Mouse (Mus musculus) neural tube, embryonic 10.5 days (tissue): Measurements from ENCODE around the gene Map4.
"Not testable (repeated sequence)": the region's sequence is repeated elsewhere in the genome, so short reads cannot be mapped to it uniquely, and the experiment has no call there.

Experiments used
- DNase-seq: peaks from one replicate; pipeline ENCODE4 v3.0.0-alpha.2; 2017; ENCODE audit warnings: low spot score; ENCODE audit errors: extremely low spot score

Map4 gene

DNA sequence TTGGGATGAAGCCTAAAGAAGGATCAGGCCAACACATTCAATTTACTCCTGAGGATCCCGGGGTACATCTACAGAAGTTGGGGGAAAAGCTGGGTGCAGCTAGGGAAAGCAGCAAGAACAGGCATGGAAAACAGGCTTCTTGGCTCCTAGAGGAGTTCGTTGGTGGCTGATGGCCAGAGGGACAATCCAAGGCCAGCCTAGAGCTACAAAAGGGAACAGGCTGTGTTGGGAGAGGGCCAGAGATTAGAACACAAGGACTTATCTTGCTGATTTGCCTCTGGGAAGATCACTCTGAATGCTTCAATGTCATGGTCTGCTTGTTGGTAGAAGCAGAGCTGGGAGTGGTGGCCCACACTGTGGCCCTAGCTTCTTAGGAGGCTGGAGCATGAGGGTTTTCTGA lies 13.3 kb upstream of the Map4 start:
- DNase-seq: no peak

DNA sequence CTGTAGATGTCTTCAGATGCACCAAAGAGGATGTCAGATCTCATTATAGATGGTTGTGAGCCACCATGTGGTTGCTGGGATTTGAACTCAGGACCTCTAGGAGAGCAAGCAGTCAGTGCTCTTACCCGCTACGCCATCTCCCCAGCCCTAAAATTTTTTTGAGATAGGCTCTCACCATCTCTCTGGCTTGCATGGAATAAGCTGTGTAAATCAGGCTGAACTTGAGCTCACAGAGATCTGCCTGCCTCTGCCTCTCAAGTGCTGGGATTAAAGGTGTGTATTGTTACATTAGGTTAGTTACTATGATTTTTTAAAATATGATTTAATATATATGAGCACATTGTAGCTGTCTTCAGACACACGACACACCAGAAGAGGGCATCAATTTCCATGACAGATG lies 2.1 kb upstream of the Map4 start:
- no peak for DNase-seq

DNA sequence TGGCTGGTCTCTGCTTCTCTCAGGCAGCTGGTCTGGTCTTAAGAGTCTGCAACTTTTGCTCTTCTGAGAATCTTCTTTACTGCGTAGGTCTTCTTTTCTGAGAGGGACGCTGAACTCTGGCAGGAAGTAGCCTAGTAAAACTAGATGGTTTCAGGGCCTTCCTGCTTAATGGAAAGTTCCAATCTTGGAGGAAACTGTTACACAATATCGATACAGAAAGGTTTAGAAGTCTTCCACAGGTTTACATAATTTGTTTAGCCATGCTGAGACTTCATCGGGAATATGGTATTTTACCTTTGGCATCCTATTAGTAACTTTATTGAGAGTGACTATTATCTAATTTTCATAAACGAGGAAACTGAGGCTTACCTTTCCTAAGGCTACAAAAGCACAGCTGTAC lies 1.2 kb upstream of the Map4 start:
- no peak for DNase-seq

DNA sequence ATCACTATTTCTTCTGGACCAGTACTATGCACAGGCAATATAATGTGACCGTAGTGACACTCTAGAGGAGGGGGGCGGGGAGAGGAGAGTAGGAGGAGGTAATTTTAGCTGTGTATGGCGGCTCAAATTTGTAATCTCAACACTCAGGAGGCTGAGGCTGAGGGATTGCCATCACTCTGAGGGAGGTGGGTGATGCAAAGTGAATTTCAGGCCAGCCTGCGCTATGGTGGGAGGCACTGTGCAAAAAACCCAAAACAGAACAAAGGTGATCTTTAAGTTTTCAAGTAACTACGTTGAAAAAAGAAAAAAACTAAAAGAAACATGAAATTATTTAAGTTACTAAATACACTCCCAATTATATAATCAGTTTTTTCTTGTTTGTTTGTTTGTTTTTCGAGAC lies 508 bp upstream of the Map4 start:
- no peak for DNase-seq

DNA sequence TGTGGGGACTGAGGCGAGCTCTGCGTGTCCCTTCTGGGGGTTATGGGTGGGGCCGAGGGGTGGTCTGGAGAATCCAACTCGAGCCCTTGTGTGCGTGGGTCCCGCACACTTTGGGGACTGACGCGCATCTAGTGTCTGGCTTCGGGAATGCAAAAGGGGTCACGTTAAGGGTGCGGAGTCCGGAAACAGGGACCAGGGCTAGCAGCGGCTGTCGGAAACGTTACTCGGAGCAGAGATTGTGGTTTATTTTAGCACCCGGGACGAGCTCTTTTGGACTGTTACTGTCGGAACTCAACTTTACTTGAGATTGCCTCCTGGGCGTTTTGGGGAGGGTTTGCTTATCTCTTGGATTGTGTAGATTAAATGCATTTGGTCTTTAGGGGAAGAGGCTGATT lies 1.1 kb downstream of the Map4 start:
- no peak for DNase-seq

DNA sequence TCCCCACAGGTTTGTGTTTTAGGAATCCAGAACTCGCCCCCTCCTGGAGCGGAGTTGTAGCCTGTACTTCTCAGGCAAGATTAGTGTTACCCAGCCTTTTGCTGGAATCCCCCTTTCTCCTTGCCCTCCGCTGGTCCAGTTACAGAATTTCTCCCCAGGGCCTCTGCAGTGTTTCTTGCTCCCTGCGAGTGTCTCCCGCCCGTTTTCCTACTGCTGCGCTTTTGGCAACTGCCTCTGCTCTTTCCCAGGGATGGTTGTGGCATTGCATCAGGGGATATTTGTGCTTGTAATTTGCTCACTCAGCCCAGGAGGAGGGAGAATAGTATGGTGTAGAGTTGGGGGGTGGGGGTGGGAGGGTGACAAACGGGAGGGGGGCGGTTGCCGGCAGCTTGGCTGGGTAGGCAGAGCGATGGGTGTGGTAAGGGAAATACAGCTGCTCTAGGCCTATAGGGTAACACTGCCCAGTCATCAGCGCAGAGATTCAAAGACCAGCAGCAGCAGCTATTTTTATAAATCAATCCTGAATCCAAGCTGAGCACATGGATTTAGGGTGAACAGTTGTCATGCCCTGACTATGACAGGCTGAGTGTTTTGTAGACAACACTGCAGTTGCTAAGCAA lies 1.6 kb downstream of the Map4 start:
- peak; percentile 49 for DNase-seq

DNA sequence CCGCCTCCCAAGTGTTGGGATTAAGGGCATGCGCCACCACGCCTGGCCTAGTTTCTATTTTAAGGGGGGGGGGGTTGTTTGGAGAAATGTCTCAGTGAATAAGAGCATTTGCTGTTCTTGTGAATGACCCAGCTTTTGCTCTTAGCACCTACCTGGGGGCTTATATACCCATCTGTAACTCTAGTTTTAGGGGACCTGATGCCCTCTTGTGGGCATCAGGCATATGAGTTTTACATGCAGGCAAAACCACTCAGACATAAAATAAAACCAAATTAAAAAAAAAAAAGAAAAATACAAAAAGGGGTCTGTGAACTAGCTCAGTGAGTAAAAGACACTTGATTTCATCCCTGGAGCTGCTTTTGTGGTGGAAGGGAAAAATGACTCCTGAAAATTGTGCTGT lies 8.1 kb downstream of the Map4 start:
- DNase-seq: no peak

DNA sequence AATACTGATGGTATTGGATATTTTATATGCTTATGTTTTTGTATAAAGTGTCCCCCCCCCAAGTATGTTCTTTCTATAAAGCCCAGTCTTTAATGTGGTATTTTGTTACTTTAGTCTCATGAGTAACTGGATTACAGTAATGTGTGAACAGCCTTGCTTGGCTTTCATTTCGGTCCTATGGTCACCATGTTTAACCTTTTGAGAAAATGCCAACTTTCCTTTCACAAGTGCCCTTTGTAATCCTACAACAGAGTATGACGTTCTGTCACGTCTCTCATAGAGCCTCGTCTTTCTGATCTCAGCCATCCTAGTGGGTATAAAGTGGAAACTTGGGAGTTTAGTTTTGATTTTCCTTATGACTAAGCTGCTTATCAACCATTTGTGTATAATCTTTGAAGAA lies 11.5 kb downstream of the Map4 start:
- DNase-seq: no peak

DNA sequence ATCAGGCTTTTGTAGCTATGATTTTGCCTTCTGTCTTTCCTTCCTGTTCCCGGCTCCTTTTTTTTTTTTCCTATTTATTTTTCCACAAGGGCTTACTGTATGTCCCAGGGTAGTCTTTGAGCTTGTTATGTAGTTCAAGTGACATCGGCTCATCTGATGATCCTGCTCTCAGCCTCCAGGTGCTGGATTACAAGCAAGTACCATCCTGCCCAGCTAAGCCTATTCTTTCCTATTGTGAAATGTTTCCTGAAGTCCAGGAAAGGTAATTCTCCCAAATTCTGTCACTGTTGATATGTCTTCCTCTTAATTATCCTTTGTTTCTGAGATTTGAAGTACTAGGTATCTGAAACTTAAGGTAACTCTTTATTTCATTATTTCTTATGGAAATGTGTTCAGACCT lies 13.5 kb downstream of the Map4 start:
- DNase-seq: no peak

DNA sequence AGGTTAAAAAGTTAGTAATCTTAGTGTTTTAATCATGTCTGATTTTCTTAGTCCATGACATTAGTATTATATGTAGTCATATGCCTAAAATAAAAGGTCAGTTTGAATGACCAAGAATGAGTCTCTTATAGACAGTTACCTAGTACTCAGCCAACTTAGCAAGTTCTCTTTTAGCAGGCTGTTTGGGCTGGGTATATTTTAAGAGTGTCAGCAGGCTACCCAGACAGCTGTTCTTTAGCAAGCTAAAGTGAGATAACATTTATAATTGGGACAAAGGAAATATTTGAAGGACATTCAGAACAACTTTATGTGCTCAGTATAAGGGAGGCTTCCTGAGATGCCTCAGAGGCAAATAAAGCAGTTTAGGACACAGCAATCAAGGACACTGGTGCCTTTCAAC lies 17.3 kb downstream of the Map4 start:
- no peak for DNase-seq

DNA sequence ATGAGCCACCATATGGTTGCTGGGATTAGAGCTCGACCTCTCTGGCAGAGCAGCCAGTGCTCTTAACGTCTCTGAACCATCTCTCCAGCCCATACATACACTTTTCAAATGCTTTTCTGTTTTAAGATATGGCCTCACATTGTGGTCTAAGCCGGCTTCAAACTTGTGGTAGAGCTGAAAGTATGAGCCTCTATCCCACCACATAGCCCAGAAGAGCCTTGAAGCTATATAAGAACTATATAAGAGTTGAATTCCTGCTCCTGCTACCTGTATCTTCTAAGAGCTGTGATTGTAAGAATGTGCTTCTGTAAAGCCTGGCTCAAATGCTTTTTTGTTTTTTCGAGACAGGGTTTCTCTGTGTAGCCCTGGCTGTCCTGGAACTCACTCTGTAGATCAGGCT lies 18.5 kb downstream of the Map4 start:
- no peak for DNase-seq

DNA sequence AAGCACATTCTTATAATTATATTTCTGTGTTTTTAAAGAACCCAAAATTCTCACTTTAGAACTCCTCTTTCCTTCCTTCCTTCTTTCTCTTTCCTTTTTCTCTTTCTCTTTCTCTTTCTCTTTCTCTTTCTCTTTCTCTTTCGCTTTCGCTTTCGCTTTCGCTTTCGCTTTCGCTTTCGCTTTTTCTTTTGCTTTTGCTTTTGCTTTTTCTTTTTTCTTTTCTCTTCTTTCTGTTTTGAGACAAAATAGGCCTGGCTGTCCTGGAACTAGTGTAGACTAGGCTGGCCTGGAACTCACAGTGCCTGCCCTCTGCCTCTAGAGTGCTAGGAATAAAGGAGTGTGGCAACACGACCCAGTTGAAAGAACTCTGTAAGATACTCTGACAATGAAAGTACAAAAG lies 22.3 kb downstream of the Map4 start:
- no peak for DNase-seq

DNA sequence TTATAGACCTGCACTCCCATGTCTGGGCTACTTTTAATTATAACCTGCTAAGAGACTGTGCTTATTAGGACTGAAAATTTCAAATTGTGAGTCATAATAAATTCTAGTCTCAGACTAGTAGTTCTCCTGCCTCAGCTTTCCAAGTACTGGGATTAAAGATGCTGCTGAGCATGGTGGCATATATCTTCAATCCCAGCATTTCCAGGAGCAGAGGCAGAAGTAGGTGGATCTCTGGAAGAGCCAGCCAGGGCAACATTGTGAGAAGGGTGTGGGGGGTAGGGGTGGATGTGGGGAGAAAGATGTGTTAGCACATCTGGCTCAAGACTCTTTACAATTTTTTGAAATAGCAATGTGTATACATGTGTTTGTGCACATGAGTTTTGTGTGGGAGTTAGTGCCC lies 23.4 kb downstream of the Map4 start:
- DNase-seq: no peak

DNA sequence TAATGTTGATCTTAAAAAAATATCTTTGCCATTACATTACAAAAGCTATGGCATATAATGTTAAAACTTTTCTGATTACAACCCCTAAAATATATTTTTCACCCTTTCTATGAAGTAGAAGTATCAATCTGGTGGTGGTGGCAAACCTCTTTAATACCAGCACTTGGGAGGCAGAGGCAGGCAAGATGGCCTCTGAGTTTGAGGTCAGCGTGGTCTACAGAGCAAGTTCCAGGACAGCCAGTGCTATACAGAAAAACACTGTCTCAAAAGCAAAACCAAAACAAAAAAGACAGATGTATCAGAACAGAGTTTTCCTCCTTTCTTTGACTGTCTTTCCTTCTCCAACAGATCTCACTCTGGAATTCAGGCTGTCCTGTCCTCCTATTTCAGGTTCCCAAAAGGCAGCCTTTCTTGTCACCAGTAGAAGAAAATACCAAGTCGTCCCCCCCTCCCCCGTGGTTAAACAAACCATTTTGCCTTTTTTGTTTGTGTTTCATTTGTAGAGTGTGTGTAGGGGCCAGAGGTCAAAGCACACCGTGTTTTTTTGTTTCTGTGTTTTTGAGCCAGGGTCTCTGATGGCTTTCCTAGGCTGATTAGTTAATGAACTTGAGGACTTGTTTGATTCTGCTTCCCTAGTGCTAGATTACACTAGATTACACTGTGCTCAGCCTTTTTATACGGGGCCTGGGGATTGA lies 28.3 kb downstream of the Map4 start:
- DNase-seq: no peak

DNA sequence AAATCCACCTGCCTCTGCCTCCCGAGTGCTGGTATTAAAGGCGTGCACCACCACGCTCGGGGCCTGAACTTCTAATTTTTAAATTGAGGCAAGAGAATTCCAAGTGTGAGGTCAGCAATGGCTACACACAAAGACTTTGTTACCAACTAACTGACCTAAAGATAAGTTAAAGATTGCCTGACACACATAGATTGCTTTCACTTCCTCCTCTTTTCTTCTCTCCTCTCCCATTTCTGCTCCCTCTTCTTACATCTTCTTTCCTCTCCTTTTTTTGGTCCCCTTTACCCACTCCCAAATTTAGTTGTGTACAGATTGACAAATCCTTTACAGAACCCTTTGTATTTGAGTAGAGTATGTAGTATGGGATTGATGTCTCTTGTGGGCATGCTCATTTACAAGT lies 29.3 kb downstream of the Map4 start:
- no peak for DNase-seq

DNA sequence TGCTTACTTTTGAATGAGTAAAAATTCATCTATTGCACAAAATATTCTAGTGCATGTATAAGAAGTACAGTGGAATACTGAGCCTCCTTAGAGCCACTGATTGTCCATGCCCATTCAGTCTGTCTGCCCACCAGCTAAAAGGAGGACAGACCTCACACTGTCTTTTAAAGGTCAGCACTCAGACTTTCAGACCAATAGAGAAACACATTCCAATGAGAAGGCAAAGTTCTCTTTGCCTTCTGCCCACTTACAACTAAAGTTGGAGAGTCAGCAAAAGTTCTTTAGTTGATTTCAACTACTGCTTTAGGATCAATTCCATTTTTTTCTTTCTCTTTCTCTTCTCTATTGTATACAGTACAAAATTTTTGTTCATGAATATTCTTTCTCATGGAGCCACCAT lies 33.5 kb downstream of the Map4 start:
- no peak for DNase-seq

DNA sequence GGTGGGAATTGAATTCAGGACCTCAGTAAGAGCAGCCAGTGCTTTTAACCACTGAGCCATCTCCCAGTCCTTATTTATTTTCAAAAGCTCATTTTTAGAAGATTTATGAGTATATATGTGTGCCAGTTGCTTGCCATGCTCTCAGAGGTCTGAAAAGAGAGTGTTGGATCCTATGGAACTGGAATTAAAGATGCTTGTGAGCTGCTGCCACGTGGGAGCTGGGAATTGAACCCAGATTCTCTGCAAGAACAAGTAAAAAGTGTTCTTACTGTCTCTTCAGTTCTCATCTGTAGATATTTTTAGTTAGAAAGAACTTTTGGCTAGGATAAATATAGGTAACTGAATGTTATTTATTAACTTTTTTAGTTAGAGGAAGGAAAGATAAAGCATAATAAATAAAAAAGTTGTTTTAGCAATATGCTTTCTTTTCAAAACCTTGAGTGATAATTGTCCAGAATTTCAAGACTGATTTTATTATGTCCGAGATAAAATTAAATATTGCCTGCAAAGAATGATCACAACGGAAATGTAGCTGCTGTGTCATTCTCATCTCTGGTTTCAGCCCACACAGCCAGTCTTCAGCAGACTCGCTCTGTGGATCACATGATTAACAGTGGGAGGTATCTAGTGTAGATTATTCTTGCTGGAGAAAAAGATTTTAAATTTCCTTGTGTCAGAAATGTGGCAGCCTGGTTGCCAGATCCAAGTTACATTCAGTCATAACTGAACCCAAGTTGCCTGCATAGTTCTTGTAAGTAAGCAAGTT lies 37.3 kb downstream of the Map4 start:
- DNase-seq: no peak

DNA sequence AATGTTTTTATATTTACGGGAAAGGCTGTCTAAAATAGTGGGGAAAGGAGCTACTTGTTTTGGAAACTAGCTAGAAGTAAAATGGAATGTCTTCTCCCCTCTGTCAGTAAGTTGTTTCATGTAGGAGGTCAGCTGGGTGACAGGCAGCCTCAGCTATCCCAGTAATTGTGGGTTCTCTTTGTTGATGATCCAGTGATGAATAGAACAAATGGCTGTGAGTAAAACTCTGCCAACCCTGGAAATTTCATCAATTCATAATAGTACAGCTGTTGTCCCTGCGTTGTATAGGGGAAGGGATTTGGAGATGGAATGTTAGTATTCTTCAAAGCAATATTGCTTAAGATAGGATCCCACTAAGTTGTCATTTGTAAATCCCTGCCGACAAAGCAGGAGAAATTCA lies 37.9 kb downstream of the Map4 start:
- DNase-seq: no peak

DNA sequence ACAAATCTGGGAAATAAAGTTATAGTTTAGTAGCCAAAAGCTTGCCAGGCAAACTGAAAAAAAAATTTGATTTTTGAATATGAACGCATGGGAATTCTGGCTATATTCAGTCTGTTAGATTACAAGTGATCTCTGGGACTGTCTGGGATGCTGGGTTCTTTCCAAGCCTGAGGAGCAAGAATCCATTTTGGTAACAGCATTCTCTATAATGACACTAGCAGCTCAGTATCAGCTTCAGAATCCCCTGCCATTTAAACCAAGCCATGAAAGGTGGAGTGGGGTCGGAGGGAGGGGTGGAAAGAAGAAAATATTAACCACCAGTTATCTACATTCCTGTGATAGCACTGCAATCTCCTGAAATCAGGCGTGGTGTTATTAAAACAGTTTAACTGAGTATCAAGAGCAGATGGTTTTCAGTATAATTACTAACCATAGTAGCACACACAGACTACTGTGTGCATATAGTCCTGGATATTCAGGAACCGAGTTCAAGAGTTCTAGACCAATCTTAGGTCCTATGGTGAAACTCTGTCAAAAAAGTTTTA lies 38.6 kb downstream of the Map4 start:
- no peak for DNase-seq

DNA sequence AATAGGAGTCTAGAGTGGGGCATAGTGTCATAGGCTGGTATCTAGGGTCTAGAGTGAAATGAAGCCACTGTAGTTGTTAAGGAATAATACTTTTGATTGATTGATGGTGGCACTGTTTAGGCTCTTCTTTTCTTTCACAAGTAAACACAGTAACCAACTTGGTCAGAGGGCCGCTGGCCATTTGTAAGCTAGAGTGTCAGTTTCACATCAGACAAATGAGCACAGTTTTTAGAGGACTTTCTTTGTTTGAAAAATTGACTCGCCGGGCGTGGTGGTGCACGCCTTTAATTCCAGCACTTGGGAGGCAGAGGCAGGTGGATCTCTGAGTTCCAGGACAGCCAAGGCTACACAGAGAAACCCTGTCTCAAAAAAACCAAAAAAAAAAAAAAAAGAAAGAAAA lies 40.5 kb downstream of the Map4 start:
- DNase-seq: not testable (repeated sequence)

DNA sequence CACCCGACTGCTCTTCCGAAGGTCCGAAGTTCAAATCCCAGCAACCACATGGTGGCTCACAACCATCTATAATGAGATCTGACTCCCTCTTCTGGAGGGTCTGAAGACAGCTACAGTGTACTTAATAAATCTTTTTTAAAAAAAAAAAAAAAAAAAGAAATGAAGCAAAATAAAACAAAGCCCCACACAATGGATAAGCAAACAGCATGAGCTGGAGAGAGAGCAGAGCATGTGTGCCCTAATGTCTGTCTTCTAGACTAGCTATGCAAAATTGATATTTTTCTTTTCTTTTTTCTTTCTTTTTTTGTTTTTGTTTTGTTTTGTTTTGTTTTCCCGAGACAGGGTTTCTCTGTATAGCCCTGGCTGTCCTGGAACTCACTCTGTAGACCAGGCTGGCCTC lies 49.0 kb downstream of the Map4 start:
- DNase-seq: not testable (repeated sequence)

DNA sequence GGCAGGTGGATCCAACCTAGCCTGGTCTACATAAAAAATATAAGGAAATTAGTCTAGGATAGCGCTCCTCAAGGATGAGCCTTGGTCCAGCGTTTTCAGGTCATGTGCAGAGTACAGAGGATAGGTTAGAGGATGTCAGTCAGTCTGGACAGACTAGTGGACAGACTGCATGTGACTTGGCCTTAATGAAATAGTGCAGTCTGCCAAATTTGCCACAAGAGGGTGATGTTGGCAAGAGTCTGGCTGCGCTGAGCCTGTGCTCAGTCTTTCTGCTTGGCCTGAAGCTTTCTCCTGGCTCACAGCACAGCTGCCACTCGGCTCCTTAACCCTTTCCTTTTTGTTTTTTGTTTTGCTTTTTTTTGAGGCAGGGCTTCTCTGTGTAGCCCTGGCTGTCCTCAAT lies 54.2 kb downstream of the Map4 start:
- DNase-seq: peak; percentile 47

DNA sequence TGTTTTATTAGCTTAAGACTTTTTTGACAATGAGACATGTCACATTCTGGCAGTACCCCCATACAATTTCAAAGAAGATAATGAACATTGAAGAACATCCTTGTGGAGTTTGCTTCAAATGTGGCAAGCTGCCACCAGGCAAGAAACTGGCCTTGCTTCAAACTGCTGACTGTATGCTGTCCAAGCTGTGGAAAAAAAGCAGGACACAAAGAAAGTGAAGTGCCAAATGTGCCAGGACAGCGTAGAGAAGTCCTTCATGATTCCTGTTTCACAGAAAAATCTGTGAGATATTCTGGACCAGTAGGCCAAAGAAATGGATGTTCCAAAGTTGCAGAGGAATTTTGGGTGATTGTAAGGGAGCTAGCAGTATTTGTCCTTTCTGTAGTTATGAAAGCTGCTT lies 57.8 kb downstream of the Map4 start:
- DNase-seq: no peak
